Mouse (Mus musculus) thymus, adult 2 months (tissue): Measurements from ENCODE around the gene Pop5. TPM values are rescaled to one million over a fixed set of nuclear protein-coding genes. Genes with fewer than 3 reads are reported as not detected.

ENCODE experiments used
- DNase-seq: peaks from one replicate; pipeline ENCODE4 v3.0.0; 2021
- H3K27ac ChIP-seq: fragments of 200-500 bp; 2 replicates; pipeline ENCODE4 v1.5.1; 2012; ENCODE audit warnings: low read length, control low read depth; ENCODE audit not compliant: control insufficient read depth, insufficient read depth
- H3K27me3 ChIP-seq: fragments of 200-500 bp; 2 replicates; pipeline ENCODE4 v1.6.1; 2012; ENCODE audit warnings: mild to moderate bottlenecking, low read length, moderate library complexity, mixed read lengths; ENCODE audit not compliant: control insufficient read depth, insufficient read depth
- H3K36me3 ChIP-seq: fragments of 200-500 bp; 2 replicates; pipeline ENCODE4 v1.6.1; 2012; ENCODE audit warnings: mild to moderate bottlenecking, low read length, moderate library complexity; ENCODE audit not compliant: control insufficient read depth, insufficient read depth
- H3K4me1 ChIP-seq: fragments of 200-500 bp; replicated peaks from 2 replicates; pipeline ENCODE4 v1.6.1; 2012; ENCODE audit warnings: low read length; ENCODE audit not compliant: control insufficient read depth, insufficient read depth
- H3K4me3 ChIP-seq: fragments of 200-500 bp; 2 replicates; pipeline ENCODE4 v1.5.1; 2012; ENCODE audit warnings: mild to moderate bottlenecking, low read length, control low read depth, moderate library complexity; ENCODE audit not compliant: control insufficient read depth, insufficient read depth
- CTCF ChIP-seq: fragments of 200-500 bp; IDR thresholded peaks from 2 replicates; pipeline ENCODE4 v1.5.1; 2012; ENCODE audit warnings: mild to moderate bottlenecking, control low read depth, low read length, moderate library complexity, borderline replicate concordance; ENCODE audit not compliant: control insufficient read depth, poor library complexity, insufficient read depth; ENCODE audit errors: extremely low read depth
- POLR2A ChIP-seq: fragments of 200-500 bp; IDR thresholded peaks from 2 replicates; pipeline ENCODE4 v1.6.1; 2012; ENCODE audit warnings: mild to moderate bottlenecking, low read length, control low read depth, moderate library complexity; ENCODE audit not compliant: control insufficient read depth, poor library complexity, insufficient read depth; ENCODE audit errors: extremely low read depth
- WGBS: fragments of 180-500 bp; shearing (Covaris S2); methylation state at CpG from one replicate; pipeline ENCODE4 v1.1.7; 2018; 5-methylcytosine and 5-hydroxymethylcytosine counted together
- polyA plus RNA-seq: library from polyadenylated mRNA; depleted of rRNA; stranded (reverse); fragments of >200 nt; gene quantifications from 2 replicates; pipeline ENCODE4 v1.2.3, GENCODE M21; 2012; rRNA removed

Pop5 gene
- polyA plus RNA-seq, 1 experiment = 166 TPM

- Histone ChIP-seq H3K27ac (no peak overlapping the region), H3K4me1 (peaks cover 2% of the 10 kb centered on the region), H3K27me3 (no peaks in the 10 kb centered on the region), H3K36me3 (peaks cover 30% of the 10 kb centered on the region), H3K4me3 (no peak overlapping the region)
- DNase-seq = no peak
- WGBS = 95% methylated on average over 8 of the region's 8 CpGs
- TF ChIP-seq POLR2A (no peak), CTCF (no peak)
These were observed 58.5 kb downstream of the Pop5 start for GRCm38 (mm10) chr5:115294173-115294572.

Other genes starting within 250 kb of the Pop5 start
- 112 and 124 TPM in 2 replicates for gene Sppl3, start 224.7 kb upstream of the Pop5 start, polyA plus RNA-seq
- gene Gm10401, start 137.5 kb upstream of the Pop5 start, polyA plus RNA-seq = 0.26 TPM in 1 of 2 replicates, not detected in the other
- gene Acads, start 116.5 kb upstream of the Pop5 start, polyA plus RNA-seq = 99.6 and 101 TPM in 2 replicates
- 67.3 and 68.6 TPM in 2 replicates for gene Unc119b, start 100.9 kb upstream of the Pop5 start, polyA plus RNA-seq
- gene Mlec, start 77.7 kb upstream of the Pop5 start, polyA plus RNA-seq = 95.0 and 98.5 TPM in 2 replicates
- 0.50 and 0.58 TPM in 2 replicates for gene Cabp1, start 41.5 kb upstream of the Pop5 start, polyA plus RNA-seq
- gene Rnf10, start 37.1 kb downstream of the Pop5 start, polyA plus RNA-seq = 178 and 224 TPM in 2 replicates
- 11.6 and 12.5 TPM in 2 replicates for gene Coq5, start 43.8 kb downstream of the Pop5 start, polyA plus RNA-seq
- gene Dynll1, start 65.2 kb downstream of the Pop5 start, polyA plus RNA-seq = 407 and 496 TPM in 2 replicates
- 67.6 and 92.9 TPM in 2 replicates for gene Srsf9, start 91.3 kb downstream of the Pop5 start, polyA plus RNA-seq
- 10.1 and 11.3 TPM in 2 replicates for gene Gatc, start 105.3 kb downstream of the Pop5 start, polyA plus RNA-seq
- 10.7 and 12.8 TPM in 2 replicates for gene Triap1, start 105.4 kb downstream of the Pop5 start, polyA plus RNA-seq
- gene Cox6a1, start 113.1 kb downstream of the Pop5 start, polyA plus RNA-seq = 2,836 and 2,976 TPM in 2 replicates
- gene Msi1, start 193.8 kb downstream of the Pop5 start, polyA plus RNA-seq = 6.1 and 6.6 TPM in 2 replicates
- gene Pla2g1b, start 230.4 kb downstream of the Pop5 start, polyA plus RNA-seq = 1.2 and 1.8 TPM in 2 replicates
- 47.2 and 48.6 TPM in 2 replicates for gene Sirt4, start 248.9 kb downstream of the Pop5 start, polyA plus RNA-seq